Mouse (Mus musculus) liver, embryonic 14.5 days (tissue): ENCODE results near the gene Cdc20b.

Experiments used
- CTCF ChIP-seq: IDR thresholded peaks from 2 replicates; pipeline ENCODE4 v1.5.1; 2016; ENCODE audit warnings: antibody characterized with exemption, low read depth, control low read depth
- EP300 ChIP-seq: IDR thresholded peaks from 2 replicates; pipeline ENCODE4 v1.6.1; 2016; ENCODE audit warnings: antibody characterized with exemption, low read depth

DNA sequence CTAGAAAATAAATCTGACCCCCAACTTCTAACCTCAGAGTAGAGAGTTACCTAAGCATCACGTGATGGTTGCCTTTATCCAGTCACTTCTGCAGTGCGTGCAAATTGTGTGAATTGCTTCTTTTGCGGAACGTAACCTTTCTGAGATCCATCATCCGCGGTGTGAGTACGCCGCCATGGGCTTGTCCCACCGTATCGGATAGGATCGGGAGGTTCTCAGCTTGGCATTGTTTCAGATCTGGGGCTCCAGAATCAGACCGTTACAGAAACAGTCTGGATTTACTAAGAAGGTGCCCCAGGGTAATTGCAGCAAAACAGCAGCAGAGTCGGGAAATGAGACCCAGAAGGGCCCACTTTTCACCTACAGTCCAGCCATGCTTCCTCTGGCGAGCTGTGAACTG, 86.4 kb downstream of the Cdc20b start:
- TF ChIP-seq CTCF (no peak), EP300 (no peak)
